Mouse (Mus musculus) forebrain, postnatal 0 days (tissue): Measurements from ENCODE around the gene Kcnk16. TPM values are rescaled to one million over a fixed set of nuclear protein-coding genes. Genes with fewer than 3 reads are reported as not detected.
A peak's percentile ranks its signal among the peaks of the same experiment; 100 is the strongest.
"Not testable (repeated sequence)": the region's sequence is repeated elsewhere in the genome, so short reads cannot be mapped to it uniquely, and the experiment has no call there.

Source experiments
- ATAC-seq: fragments of 200-750 bp; cut with Nextera tagmentation; 2 replicates; pipeline ENCODE4 v1.8.0; 2017; ENCODE audit warnings: mild to moderate bottlenecking, moderate library complexity
- DNase-seq: peaks from one replicate; pipeline ENCODE4 v3.0.0-alpha.2; 2015
- H3K27ac ChIP-seq: fragments of 300-500 bp; sonication (generic); 2 replicates; pipeline ENCODE4 v1.5.1; 2014; ENCODE audit warnings: low read depth, mild to moderate bottlenecking, antibody characterized with exemption, low read length, moderate library complexity, mixed read lengths
- H3K27me3 ChIP-seq: fragments of 300-500 bp; sonication (generic); 2 replicates; pipeline ENCODE4 v1.6.1; 2014; ENCODE audit warnings: mild to moderate bottlenecking, low read length, mixed read lengths; ENCODE audit not compliant: insufficient read depth
- H3K36me3 ChIP-seq: fragments of 300-500 bp; sonication (generic); 2 replicates; pipeline ENCODE4 v1.6.1; 2014; ENCODE audit warnings: mild to moderate bottlenecking, moderate library complexity; ENCODE audit not compliant: insufficient read depth
- H3K4me1 ChIP-seq: fragments of 300-500 bp; sonication (generic); 2 replicates; pipeline ENCODE4 v1.6.1; 2014; ENCODE audit warnings: antibody characterized with exemption; ENCODE audit not compliant: insufficient read depth
- H3K4me2 ChIP-seq: fragments of 300-500 bp; sonication (generic); 2 replicates; pipeline ENCODE4 v1.6.1; 2014; ENCODE audit warnings: low read depth, mild to moderate bottlenecking, moderate library complexity
- H3K4me3 ChIP-seq: fragments of 300-500 bp; sonication (generic); 2 replicates; pipeline ENCODE4 v1.5.1; 2014; ENCODE audit warnings: low read depth, low read length, mixed read lengths
- H3K9ac ChIP-seq: fragments of 300-500 bp; sonication (generic); 2 replicates; pipeline ENCODE4 v1.6.1; 2014; ENCODE audit warnings: mild to moderate bottlenecking
- H3K9me3 ChIP-seq: fragments of 300-500 bp; sonication (generic); 2 replicates; pipeline ENCODE4 v1.6.1; 2016; ENCODE audit warnings: low read length
- CTCF ChIP-seq: sonication (generic); IDR thresholded peaks from 2 replicates; pipeline ENCODE4 v1.5.1; 2016; ENCODE audit warnings: antibody characterized with exemption, control low read depth, low read depth
- WGBS: fragments of 180-500 bp; shearing (Covaris S2); extraction: QIAGEN DNeasy Blood & Tissue Kit; methylation state at CpG from one replicate; pipeline ENCODE4 v1.1.7; 2014; 5-methylcytosine and 5-hydroxymethylcytosine counted together
- polyA plus RNA-seq: library from polyadenylated mRNA; unstranded; fragments of >200 nt; fragmentation: Nextera tagmentation; extraction: Ambion mirVana; gene quantifications from 2 replicates; pipeline ENCODE4 v1.2.1, GENCODE M21; 2015
- total RNA-seq: library from RNA; depleted of rRNA; stranded (reverse); fragments of >200 nt; gene quantifications from 2 replicates; pipeline ENCODE4 v1.2.3, GENCODE M21; 2014; rRNA removed

The Kcnk16 gene
- not detected in 2 replicates for total RNA-seq
- not detected in 2 replicates for polyA plus RNA-seq

DNA sequence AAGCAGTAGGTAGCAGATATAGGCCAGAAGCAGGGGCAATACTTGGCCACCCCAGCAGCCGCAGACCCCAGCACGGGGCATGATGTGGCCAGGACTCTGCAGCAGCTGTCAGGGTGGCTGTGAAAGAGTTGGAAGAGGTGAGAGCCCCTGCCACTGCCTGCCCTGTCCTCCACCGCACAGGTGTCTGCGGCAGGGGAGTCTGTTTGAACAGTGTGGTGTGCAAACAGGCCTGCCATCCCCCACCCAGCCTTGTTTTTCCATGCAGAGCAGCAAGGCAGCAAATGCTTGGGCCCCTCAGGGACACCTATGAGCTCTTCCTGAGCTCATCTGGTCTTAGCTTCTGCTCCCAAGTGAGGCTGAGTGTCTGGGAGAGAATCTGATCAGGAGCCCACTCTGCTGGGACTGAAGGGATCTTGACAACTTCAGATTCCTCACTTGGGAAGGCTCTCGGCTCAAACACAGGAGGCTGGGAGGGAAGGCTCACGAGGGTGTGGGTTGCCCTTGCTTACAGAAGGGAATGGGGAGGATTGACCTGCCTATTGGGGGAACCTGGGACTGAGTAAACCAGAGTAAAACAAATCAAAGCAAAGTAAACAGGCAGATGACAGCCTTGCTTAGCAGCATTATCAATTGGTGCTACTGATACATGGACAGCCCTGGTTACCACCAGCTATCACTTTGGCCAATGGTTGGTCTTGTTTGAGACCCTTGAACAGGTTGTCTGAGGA is at the start of gene Kcnk16:
Kcnk16 (minus strand) TSS at position 118 of the 728 bp plus-strand sequence.
- TF ChIP-seq CTCF = no peak
- no peak for DNase-seq
- ATAC-seq = no peak
- no peak within 1 kb of the TSS for H3K4me3 ChIP-seq
- no peaks in the 10 kb centered on the region for H3K36me3 ChIP-seq
- no peak within 1 kb of the TSS for H3K27ac ChIP-seq
- H3K4me1 ChIP-seq = no peaks in the 10 kb centered on the region
- no peak within 1 kb of the TSS for H3K9ac ChIP-seq
- H3K4me2 ChIP-seq = no peak within 1 kb of the TSS
- H3K9me3 ChIP-seq = no peaks in the 10 kb centered on the region
- H3K27me3 ChIP-seq = no peaks in the 10 kb centered on the region
- 82% methylated on average over 6 of the region's 6 CpGs for WGBS

DNA sequence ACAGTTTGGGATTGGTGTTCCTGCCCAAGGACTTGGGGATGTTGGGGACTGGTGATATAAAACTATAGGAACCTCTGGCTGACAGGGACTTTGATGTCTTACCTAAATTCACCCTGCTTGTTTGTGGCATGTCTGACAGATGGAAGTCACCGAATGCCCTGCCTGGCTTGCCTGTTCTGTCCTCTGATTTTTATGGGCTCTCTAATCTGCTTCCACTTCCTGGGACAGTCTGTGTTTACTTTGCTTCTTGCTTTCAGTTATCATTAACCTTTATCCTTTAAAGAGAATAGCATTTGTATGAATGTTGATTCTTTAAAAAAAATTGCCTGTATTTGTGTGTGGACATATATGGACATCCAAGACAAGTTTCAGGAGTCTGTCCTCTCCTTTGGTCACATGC is 46.1 kb upstream of the Kcnk16 start:
- ATAC-seq (no peak), DNase-seq (no peak)
- no peak for TF ChIP-seq CTCF
- Histone ChIP-seq H3K27me3 (no peaks in the 10 kb centered on the region), H3K4me2 (no peak overlapping the region), H3K27ac (no peak overlapping the region), H3K9me3 (no peaks in the 10 kb centered on the region), H3K4me3 (no peak overlapping the region), H3K36me3 (peaks cover 30% of the 10 kb centered on the region), H3K4me1 (no peaks in the 10 kb centered on the region), H3K9ac (no peak overlapping the region)
- WGBS = 96% methylated on average over 1 of the region's 1 CpGs

DNA sequence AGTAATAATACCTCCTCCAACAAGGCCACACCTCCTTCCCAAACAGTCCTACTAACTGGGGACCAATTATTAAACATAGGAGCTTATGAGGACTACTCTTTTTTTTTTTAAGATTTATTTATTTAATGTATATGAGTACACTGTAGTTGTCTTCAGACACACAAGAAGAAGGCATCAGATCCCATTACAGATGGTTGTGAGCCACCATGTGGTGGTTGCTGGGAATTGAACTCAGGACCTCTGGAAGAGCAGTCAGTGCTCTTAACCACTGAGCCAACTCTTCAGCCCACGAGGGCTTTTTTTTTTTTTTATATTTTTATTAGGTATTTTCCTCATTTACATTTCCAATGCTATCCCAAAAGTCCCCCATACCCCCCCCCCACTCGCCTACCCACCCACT is 36.1 kb upstream of the Kcnk16 start:
- not testable (repeated sequence) for H3K9ac ChIP-seq, H3K27ac ChIP-seq, H3K4me3 ChIP-seq, H3K4me2 ChIP-seq, DNase-seq, H3K27me3 ChIP-seq, H3K4me1 ChIP-seq, H3K9me3 ChIP-seq, ATAC-seq
- H3K36me3 ChIP-seq = peaks cover 31% of the 10 kb centered on the region
- 0 out of 2 replicates have a peak, but pooled peaks have one; percentile 16 for TF ChIP-seq CTCF
- WGBS = 62% methylated on average over 2 of the region's 2 CpGs

DNA sequence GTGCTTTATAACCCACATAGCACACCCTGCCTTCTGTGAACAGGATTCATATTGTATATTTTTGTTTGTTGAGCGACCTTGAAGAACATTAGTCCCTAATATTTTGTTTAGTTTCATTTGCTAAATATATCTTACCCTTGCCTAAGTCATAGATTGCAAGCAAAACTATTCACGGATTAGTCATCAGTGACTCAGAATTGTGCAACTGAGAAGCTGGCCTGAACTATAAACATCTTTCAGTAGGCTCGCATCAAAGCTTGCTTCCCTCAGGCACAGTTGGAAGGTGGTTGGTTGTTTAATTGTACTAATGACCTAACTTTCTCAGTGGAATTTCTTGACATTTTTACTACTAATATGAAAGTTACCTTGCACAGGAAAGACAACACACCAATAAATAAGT is 29.1 kb upstream of the Kcnk16 start:
- Histone ChIP-seq H3K4me2 (no peak overlapping the region), H3K9me3 (no peaks in the 10 kb centered on the region), H3K9ac (no peak overlapping the region), H3K27me3 (no peaks in the 10 kb centered on the region), H3K4me1 (peaks cover 5% of the 10 kb centered on the region; the same call in 1 of the 2 replicates), H3K27ac (no peak overlapping the region), H3K36me3 (no peaks in the 10 kb centered on the region), H3K4me3 (no peak overlapping the region)
- TF ChIP-seq CTCF = no peak
- no peak for DNase-seq
- ATAC-seq = no peak
- 90% methylated on average over 3 of the region's 3 CpGs for WGBS

DNA sequence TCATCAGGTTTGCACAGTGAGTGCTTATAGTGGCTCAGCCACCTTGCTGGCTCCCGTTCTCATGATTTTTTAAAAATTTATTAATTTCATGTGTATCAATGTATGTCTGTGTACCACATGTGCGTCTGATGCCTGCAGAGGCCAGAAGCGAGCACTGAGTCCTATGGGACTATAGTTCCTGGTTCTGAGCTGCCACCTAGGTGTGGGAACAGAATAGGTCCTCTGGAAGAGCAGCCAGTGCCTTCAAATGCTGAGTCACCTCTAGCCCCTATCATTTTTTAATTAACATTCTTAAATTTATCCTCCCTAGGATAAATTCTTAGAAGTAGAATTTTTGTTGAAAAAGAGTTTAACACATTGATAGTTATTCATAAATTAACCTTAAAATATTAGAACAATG is 28.6 kb upstream of the Kcnk16 start:
- TF ChIP-seq CTCF = no peak
- no peaks in the 10 kb centered on the region for H3K36me3 ChIP-seq
- peaks cover 5% of the 10 kb centered on the region; the same call in 1 of the 2 replicates for H3K4me1 ChIP-seq
- no peak for DNase-seq
- no peak overlapping the region for H3K27ac ChIP-seq
- no peak overlapping the region for H3K9ac ChIP-seq
- WGBS = 84% methylated on average over 3 of the region's 3 CpGs
- H3K4me3 ChIP-seq = no peak overlapping the region
- no peaks in the 10 kb centered on the region for H3K27me3 ChIP-seq
- no peak for ATAC-seq
- no peak overlapping the region for H3K4me2 ChIP-seq
- no peaks in the 10 kb centered on the region for H3K9me3 ChIP-seq

DNA sequence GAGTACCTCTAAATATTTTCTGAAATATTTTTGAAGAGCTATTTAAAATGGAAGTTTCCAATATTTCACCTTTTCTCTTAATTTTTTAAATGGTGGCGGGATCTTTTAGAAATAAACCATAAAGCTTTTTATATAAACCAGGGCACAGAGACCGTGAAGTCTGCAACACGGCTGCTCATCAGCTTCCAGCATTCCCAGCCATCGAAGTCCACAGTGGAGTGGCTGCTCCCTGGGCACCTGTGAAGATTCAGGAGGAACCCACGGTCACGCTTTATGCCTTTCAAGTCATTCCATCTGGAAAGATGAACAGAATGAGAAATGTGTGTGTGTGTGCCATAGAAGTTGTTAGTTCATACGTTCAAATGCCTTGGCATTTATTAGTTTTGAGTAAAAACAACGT is 25.9 kb upstream of the Kcnk16 start:
- DNase-seq = peak; percentile 7
- WGBS = 45% methylated on average over 8 of the region's 8 CpGs
- peak overlapping the region; percentile 54 for H3K4me2 ChIP-seq
- H3K9ac ChIP-seq = peak overlapping the region; percentile 45
- no peaks in the 10 kb centered on the region for H3K27me3 ChIP-seq
- peak overlapping the region; percentile 62 for H3K4me3 ChIP-seq
- H3K36me3 ChIP-seq = no peaks in the 10 kb centered on the region
- H3K9me3 ChIP-seq = no peaks in the 10 kb centered on the region
- no peak for ATAC-seq
- H3K27ac ChIP-seq = no peak overlapping the region
- no peak for TF ChIP-seq CTCF
- H3K4me1 ChIP-seq = peaks cover 5% of the 10 kb centered on the region; the same call in 1 of the 2 replicates

DNA sequence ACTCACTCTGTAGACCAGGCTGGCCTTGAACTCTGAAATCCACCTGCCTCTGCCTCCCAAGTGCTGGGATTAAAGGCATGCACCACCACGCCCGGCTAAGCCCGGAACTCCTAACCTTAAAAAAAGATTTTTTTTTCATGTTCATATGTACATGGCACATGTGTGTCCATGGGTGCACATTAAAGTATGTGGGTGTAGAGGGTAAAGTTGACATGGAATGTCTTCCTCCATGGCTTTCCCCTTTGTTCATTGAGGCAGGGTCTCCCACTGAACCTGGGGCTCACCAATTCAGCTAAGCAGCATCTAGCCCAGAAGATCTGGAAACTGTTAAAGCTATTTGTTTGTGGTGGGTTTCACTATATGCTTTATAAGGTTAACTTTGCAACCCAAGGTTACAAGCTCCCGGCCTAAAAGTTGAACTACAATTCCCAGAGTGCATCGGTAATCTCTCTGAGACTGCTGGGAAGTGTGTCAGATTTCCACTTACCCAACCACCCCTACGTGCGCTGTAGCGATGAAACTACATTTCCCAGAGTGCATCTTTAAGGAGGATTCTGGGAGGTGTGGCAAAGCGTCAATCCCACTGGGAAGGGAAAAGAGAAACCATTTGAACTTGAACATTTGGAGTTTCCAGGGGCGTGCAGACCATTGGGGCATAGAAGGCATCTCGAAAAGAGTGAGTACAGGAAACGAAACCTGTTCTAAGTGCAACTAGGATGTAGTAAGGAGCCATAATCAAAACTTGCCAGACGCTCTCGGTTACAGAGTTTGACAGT is 25.3 kb upstream of the Kcnk16 start, which contains the start of gene Nudt13:
Nudt13 (plus strand) TSS at position 581 of the 776 bp plus-strand sequence.
- TF ChIP-seq CTCF = no peak
- DNase-seq = peak; percentile 93
- H3K27ac ChIP-seq = no peak within 1 kb of the TSS
- H3K27me3 ChIP-seq = no peaks in the 10 kb centered on the region
- H3K4me2 ChIP-seq = peak within 1 kb of the TSS; percentile 54
- H3K9me3 ChIP-seq = no peaks in the 10 kb centered on the region
- WGBS = 23% methylated on average over 14 of the region's 14 CpGs
- H3K36me3 ChIP-seq = no peaks in the 10 kb centered on the region
- H3K4me3 ChIP-seq = peak within 1 kb of the TSS; percentile 62
- peak within 1 kb of the TSS; percentile 45 for H3K9ac ChIP-seq
- ATAC-seq = peak; percentile 100
- H3K4me1 ChIP-seq = peaks cover 5% of the 10 kb centered on the region; the same call in 1 of the 2 replicates
